Mouse (Mus musculus): ENCODE results near the gene Zfyve9.

Gene Zfyve9

DNA sequence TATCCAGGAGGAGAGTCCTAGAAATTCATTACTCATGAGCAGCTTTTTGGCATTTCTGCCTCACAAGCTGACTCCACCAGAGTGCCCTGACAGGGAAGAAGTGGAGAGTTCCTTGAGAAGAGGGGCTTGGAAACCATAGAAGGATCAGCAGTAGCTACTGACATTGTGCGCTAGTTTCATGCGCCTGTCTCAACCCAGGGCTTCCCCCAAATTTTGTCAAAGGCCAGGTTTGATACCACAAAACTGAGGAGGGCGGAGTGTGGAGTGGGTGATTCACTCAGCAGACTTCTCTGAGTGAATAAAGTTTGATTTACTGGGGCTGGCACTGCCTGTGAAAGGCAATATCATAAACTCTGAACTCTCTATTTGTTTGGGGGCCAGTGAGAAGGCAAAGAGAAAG is 171.9 kb downstream of the Zfyve9 start:
- DNase-seq (ENCODE audit: low read depth): peak; percentile 60

GRCm38 (mm10) chr4:108601870-108602269 is 178.7 kb downstream of the Zfyve9 start:
- no peak for DNase-seq (ENCODE audit: low read depth)

DNA sequence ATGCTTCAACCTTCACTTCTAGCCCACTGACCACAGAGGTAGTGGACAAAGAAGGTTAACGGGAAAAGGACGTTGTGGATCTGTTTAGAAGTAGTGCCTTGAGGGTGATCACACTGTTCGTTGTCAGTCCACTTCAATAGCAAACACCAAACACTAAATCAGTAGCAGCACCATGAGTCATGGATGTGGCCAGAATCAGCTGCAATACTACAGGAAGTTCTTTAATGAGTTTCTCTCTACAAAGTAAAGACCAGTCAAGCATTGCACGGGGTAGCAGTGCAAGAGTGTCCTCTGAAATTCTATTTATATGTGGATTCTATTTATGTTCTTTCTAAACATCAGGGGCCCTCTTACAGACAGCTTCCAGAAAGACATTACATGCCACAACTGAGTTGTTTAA is 182.3 kb downstream of the Zfyve9 start:
- DNase-seq (ENCODE audit: low read depth): no peak

DNA sequence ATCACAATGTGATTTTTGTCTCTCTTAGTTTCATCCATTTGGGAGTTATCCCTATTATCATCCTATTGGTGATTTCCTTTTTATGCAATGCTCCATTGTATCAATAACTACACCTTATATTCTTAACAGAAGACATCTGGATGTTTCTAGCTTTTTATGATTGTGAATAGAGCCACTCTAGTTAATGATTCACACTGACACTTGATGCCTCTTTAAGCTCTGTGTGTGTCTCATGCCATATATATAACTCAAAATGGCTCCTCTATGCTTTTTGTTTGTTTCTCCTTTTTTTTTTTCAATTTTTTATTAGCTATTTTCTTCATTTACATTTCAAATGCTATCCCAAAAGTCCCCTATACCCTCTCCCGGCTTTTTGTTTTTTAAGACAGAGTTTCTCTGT is 184.8 kb downstream of the Zfyve9 start:
- no peak for DNase-seq (ENCODE audit: low read depth)

- DNase-seq (ENCODE audit: low read depth): no peak
Observed at GRCm38 (mm10) chr4:108593376-108593775, 187.2 kb downstream of the Zfyve9 start.

Data from NIH3T3 (cell line).